Mouse (Mus musculus) thymus, adult 2 months (tissue): ENCODE measurements around the gene Gas6.

Experiments
- CTCF ChIP-seq: fragments of 200-500 bp; IDR thresholded peaks from 2 replicates; pipeline ENCODE4 v1.5.1; 2012; ENCODE audit warnings: mild to moderate bottlenecking, control low read depth, low read length, moderate library complexity, borderline replicate concordance; ENCODE audit not compliant: control insufficient read depth, poor library complexity, insufficient read depth; ENCODE audit errors: extremely low read depth
- POLR2A ChIP-seq: fragments of 200-500 bp; IDR thresholded peaks from 2 replicates; pipeline ENCODE4 v1.6.1; 2012; ENCODE audit warnings: mild to moderate bottlenecking, low read length, control low read depth, moderate library complexity; ENCODE audit not compliant: control insufficient read depth, poor library complexity, insufficient read depth; ENCODE audit errors: extremely low read depth

- TF ChIP-seq CTCF: no peak
- TF ChIP-seq POLR2A: no peak
Measured at GRCm38 (mm10) chr8:13537102-13537501, 42.8 kb upstream of the Gas6 start.
